Mouse (Mus musculus) heart, embryonic 11.5 days (tissue): ENCODE data around the gene Cmc4. TPM values are rescaled to one million over a fixed set of nuclear protein-coding genes. Genes with fewer than 3 reads are reported as not detected.

Experiments used
- ATAC-seq: fragments of 200-750 bp; cut with Nextera tagmentation; replicated peaks from 2 replicates; pipeline ENCODE4 v1.8.0; 2017; ENCODE audit warnings: moderate library complexity; ENCODE audit not compliant: insufficient number of reproducible peaks, low FRiP score, low TSS enrichment
- H3K27ac ChIP-seq: fragments of 300-500 bp; sonication (generic); 2 replicates; pipeline ENCODE4 v1.5.1; 2014; ENCODE audit warnings: mild to moderate bottlenecking, low read depth, low read length
- H3K27me3 ChIP-seq: fragments of 300-500 bp; sonication (generic); 2 replicates; pipeline ENCODE4 v1.6.1; 2014; ENCODE audit warnings: mild to moderate bottlenecking, low read length, mixed read lengths; ENCODE audit not compliant: control insufficient read depth, insufficient read depth
- H3K36me3 ChIP-seq: fragments of 300-500 bp; sonication (generic); 2 replicates; pipeline ENCODE4 v1.6.1; 2014; ENCODE audit warnings: mild to moderate bottlenecking, low read length, moderate library complexity, mixed read lengths; ENCODE audit not compliant: control insufficient read depth, insufficient read depth
- H3K4me1 ChIP-seq: fragments of 300-500 bp; sonication (generic); 2 replicates; pipeline ENCODE4 v1.6.1; 2014; ENCODE audit warnings: low read length; ENCODE audit not compliant: control insufficient read depth, insufficient read depth
- H3K4me2 ChIP-seq: fragments of 300-500 bp; sonication (generic); 2 replicates; pipeline ENCODE4 v1.6.1; 2014; ENCODE audit warnings: mild to moderate bottlenecking, moderate library complexity
- H3K4me3 ChIP-seq: fragments of 300-500 bp; sonication (generic); 2 replicates; pipeline ENCODE4 v1.5.1; 2014; ENCODE audit warnings: low read depth, low read length
- H3K9ac ChIP-seq: fragments of 300-500 bp; sonication (generic); 2 replicates; pipeline ENCODE4 v1.6.1; 2014; ENCODE audit warnings: mild to moderate bottlenecking, low read depth, low read length, moderate library complexity
- H3K9me3 ChIP-seq: fragments of 300-500 bp; sonication (generic); replicated peaks from 2 replicates; pipeline ENCODE4 v1.6.1; 2016; ENCODE audit warnings: low read length; ENCODE audit not compliant: control insufficient read depth
- WGBS: fragments of 180-500 bp; shearing (Covaris S2); extraction: QIAGEN DNeasy Blood & Tissue Kit; methylation state at CpG from one replicate; pipeline ENCODE4 v1.1.7; 2014; ENCODE audit not compliant: insufficient replicate concordance; 5-methylcytosine and 5-hydroxymethylcytosine counted together
- polyA plus RNA-seq: library from polyadenylated mRNA; unstranded; fragments of >200 nt; fragmentation: Nextera tagmentation; extraction: Ambion mirVana; gene quantifications from 2 replicates; pipeline ENCODE4 v1.2.1, GENCODE M21; 2014

The Cmc4 gene
- polyA plus RNA-seq: 15.8 and 18.7 TPM in 2 replicates

GRCm38 (mm10) chrX:75415936-75416785 is at the start of gene Cmc4, which contains the start of the genes Mtcp1 and Brcc3:
Gene Cmc4, minus strand, starts transcription at chrX:75416584.
Gene Mtcp1, minus strand, starts transcription at chrX:75416588.
Gene Brcc3, plus strand, starts transcription at chrX:75416628.
- Histone ChIP-seq H3K9me3 (no peaks in the 10 kb centered on the region), H3K4me2 (peak within 1 kb of the TSS; percentile 63), H3K4me1 (no peaks in the 10 kb centered on the region), H3K27me3 (no peaks in the 10 kb centered on the region), H3K9ac (peak within 1 kb of the TSS; percentile 77), H3K4me3 (peak within 1 kb of the TSS; percentile 55), H3K36me3 (no peaks in the 10 kb centered on the region), H3K27ac (peak within 1 kb of the TSS; percentile 91)
- WGBS: 17% methylated on average over 51 of the region's 52 CpGs
- ATAC-seq: peak; percentile 100

- H3K9ac ChIP-seq: no peak overlapping the region
- no peaks in the 10 kb centered on the region for H3K4me1 ChIP-seq
- no peak overlapping the region for H3K27ac ChIP-seq
- no peak overlapping the region for H3K4me3 ChIP-seq
- H3K9me3 ChIP-seq: no peaks in the 10 kb centered on the region
- no peak overlapping the region for H3K4me2 ChIP-seq
- 87% methylated on average over 1 of the region's 1 CpGs for WGBS
- H3K36me3 ChIP-seq: peaks cover 4% of the 10 kb centered on the region; the same call in 1 of the 2 replicates
- no peak for ATAC-seq
- H3K27me3 ChIP-seq: no peaks in the 10 kb centered on the region
Observed at GRCm38 (mm10) chrX:75454597-75454996, 38.2 kb upstream of the Cmc4 start.

- Histone ChIP-seq H3K27me3 (no peaks in the 10 kb centered on the region), H3K4me2 (no peak overlapping the region), H3K4me3 (no peak overlapping the region), H3K36me3 (no peaks in the 10 kb centered on the region), H3K9me3 (no peaks in the 10 kb centered on the region), H3K27ac (no peak overlapping the region), H3K4me1 (no peaks in the 10 kb centered on the region), H3K9ac (no peak overlapping the region)
- 91% methylated on average over 1 of the region's 1 CpGs for WGBS
- no peak for ATAC-seq
Observed at GRCm38 (mm10) chrX:75409711-75410110, 6.7 kb downstream of the Cmc4 start.

GRCm38 (mm10) chrX:75403350-75403749 is 13.0 kb downstream of the Cmc4 start:
- ATAC-seq: no peak
- no peak overlapping the region for H3K4me2 ChIP-seq
- H3K27me3 ChIP-seq: no peaks in the 10 kb centered on the region
- no peaks in the 10 kb centered on the region for H3K9me3 ChIP-seq
- H3K27ac ChIP-seq: no peak overlapping the region
- no peak overlapping the region for H3K9ac ChIP-seq
- H3K4me3 ChIP-seq: no peak overlapping the region
- no peaks in the 10 kb centered on the region for H3K36me3 ChIP-seq
- H3K4me1 ChIP-seq: no peaks in the 10 kb centered on the region

GRCm38 (mm10) chrX:75402668-75403067 is 13.7 kb downstream of the Cmc4 start:
- ATAC-seq: peak; percentile 57; the same call in 1 of the 2 replicates
- Histone ChIP-seq H3K36me3 (no peaks in the 10 kb centered on the region), H3K27me3 (no peaks in the 10 kb centered on the region), H3K4me2 (no peak overlapping the region), H3K27ac (no peak overlapping the region), H3K4me1 (no peaks in the 10 kb centered on the region), H3K9me3 (no peaks in the 10 kb centered on the region), H3K4me3 (no peak overlapping the region), H3K9ac (no peak overlapping the region)
- WGBS: 52% methylated on average over 2 of the region's 2 CpGs

GRCm38 (mm10) chrX:75399471-75399870 is 16.9 kb downstream of the Cmc4 start:
- H3K36me3 ChIP-seq: 0 out of 2 replicates have a peak, but pooled peaks cover 2% of the 10 kb centered on the region
- no peaks in the 10 kb centered on the region for H3K27me3 ChIP-seq
- no peaks in the 10 kb centered on the region for H3K9me3 ChIP-seq
- H3K9ac ChIP-seq: no peak overlapping the region
- no peak overlapping the region for H3K4me2 ChIP-seq
- H3K4me1 ChIP-seq: no peaks in the 10 kb centered on the region
- 88% methylated on average over 1 of the region's 1 CpGs for WGBS
- H3K27ac ChIP-seq: no peak overlapping the region
- ATAC-seq: no peak
- H3K4me3 ChIP-seq: no peak overlapping the region

GRCm38 (mm10) chrX:75382195-75382771 is 34.1 kb downstream of the Cmc4 start, which contains the start of the genes Fundc2 and F8:
Gene Fundc2, plus strand, starts transcription at chrX:75382399.
Gene F8, minus strand, starts transcription at chrX:75382615.
- 15% methylated on average over 18 of the region's 25 CpGs for WGBS
- no peaks in the 10 kb centered on the region for H3K36me3 ChIP-seq
- H3K27me3 ChIP-seq: no peaks in the 10 kb centered on the region
- ATAC-seq: peak; percentile 89
- no peaks in the 10 kb centered on the region for H3K4me1 ChIP-seq
- peak within 1 kb of the TSS; percentile 93 for H3K27ac ChIP-seq
- H3K9ac ChIP-seq: peak within 1 kb of the TSS; percentile 77
- H3K9me3 ChIP-seq: no peaks in the 10 kb centered on the region
- peak within 1 kb of the TSS; percentile 51 for H3K4me3 ChIP-seq
- peak within 1 kb of the TSS; percentile 57 for H3K4me2 ChIP-seq

GRCm38 (mm10) chrX:75381699-75382098 is 34.7 kb downstream of the Cmc4 start:
- H3K27ac ChIP-seq: peak overlapping the region; percentile 93; the same call in 1 of the 2 replicates
- no peak for ATAC-seq

More at GRCm38 (mm10) chrX:75381699-75382098, 34.7 kb downstream of the Cmc4 start:
- no peak overlapping the region for H3K9ac ChIP-seq
- no peaks in the 10 kb centered on the region for H3K9me3 ChIP-seq
- WGBS: 72% methylated on average over 5 of the region's 5 CpGs
- H3K4me1 ChIP-seq: no peaks in the 10 kb centered on the region
- H3K4me3 ChIP-seq: peak overlapping the region; percentile 51; the same call in 1 of the 2 replicates
- H3K36me3 ChIP-seq: no peaks in the 10 kb centered on the region
- peak overlapping the region; percentile 57 for H3K4me2 ChIP-seq
- no peaks in the 10 kb centered on the region for H3K27me3 ChIP-seq
